Mouse (Mus musculus): ENCODE results near the gene Il18bp. TPM values are rescaled to one million over a fixed set of nuclear protein-coding genes. Genes with fewer than 3 reads are reported as not detected.
A peak's percentile ranks its signal among the peaks of the same experiment; 100 is the strongest.
"Not testable (repeated sequence)": the region's sequence is repeated elsewhere in the genome, so short reads cannot be mapped to it uniquely, and the experiment has no call there.

Il18bp gene
- polyA plus RNA-seq (2016; fragmentation: Nextera tagmentation; extraction: Ambion mirVana) = 3.9 and 5.4 TPM in 2 replicates

DNA sequence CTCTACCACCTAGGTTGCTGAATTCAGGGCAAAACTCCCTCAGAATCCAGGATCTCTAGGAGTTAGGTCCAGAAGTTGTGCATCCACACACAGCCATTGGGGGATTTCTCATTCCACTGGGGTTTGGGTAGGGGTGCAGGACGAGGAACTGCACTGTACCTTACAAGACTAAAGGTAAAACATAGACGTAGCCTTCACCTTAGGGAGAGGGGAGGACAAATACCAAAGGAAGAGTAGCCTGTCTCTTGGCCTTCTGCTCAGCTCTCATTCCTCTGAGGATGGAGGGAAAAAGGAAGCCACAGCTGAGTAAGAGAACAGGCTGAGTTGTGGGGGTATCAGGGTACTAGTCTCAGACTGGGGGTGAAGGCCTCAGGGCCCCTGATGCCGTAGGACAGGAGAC, at the start of gene Il18bp:
Il18bp (minus strand) TSS at position 101 of the 400 bp plus-strand sequence.
- H3K9ac ChIP-seq = no peak within 1 kb of the TSS
- H3K27ac ChIP-seq = peak within 1 kb of the TSS; percentile 1; the same call in 1 of the 2 replicates
- H3K4me3 ChIP-seq = no peak within 1 kb of the TSS
- H3K36me3 ChIP-seq = peaks cover 95% of the 10 kb centered on the region
- H3K4me2 ChIP-seq (replicated peaks) = no peak within 1 kb of the TSS
- no peaks in the 10 kb centered on the region for H3K27me3 ChIP-seq
- H3K4me1 ChIP-seq = no peaks in the 10 kb centered on the region
- 87% methylated on average over 3 of the region's 3 CpGs for WGBS
- no peaks in the 10 kb centered on the region for H3K9me3 ChIP-seq (replicated peaks)
- no peak for ATAC-seq (ENCODE audit: low FRiP score)

DNA sequence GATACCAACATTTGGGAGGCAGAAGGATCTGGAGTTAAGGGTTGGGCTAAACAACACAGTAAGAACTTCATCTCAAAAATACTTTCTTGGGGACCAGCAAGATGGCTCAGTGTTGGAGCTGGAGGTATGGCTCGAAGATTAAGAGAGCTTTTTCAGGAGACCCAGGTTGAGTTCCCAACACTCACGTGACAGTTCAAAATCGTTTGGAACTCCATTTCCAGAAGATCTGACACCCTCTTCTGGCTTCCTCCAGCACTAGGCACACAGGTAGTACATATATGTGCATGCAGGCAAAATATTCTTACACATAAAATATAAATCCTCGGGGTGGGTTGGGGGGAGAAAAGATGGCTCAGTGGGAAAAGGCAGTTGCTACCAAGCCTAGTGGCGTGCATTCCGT, 47.9 kb upstream of the Il18bp start:
- no peak for ATAC-seq (ENCODE audit: low FRiP score)
- H3K27ac ChIP-seq = no peak overlapping the region

GRCm38 (mm10) chr7:102065046-102065891, 46.8 kb upstream of the Il18bp start, which contains the start of the genes Rnf121, Xndc1 and Xntrpc:
Rnf121 (minus strand) TSS chr7:102065469.
Xndc1 (plus strand) TSS chr7:102065511.
Xntrpc (plus strand) TSS chr7:102065713.
- ATAC-seq (ENCODE audit: low FRiP score) = peak; percentile 99
- Histone ChIP-seq H3K4me2 (replicated peaks) (peak within 1 kb of the TSS; percentile 75), H3K27me3 (no peaks in the 10 kb centered on the region), H3K9ac (peak within 1 kb of the TSS; percentile 77), H3K9me3 (replicated peaks) (no peaks in the 10 kb centered on the region), H3K4me3 (peak within 1 kb of the TSS; percentile 76), H3K4me1 (peaks cover 28% of the 10 kb centered on the region), H3K36me3 (0 out of 2 replicates have a peak, but pooled peaks cover 3% of the 10 kb centered on the region), H3K27ac (peak within 1 kb of the TSS; percentile 79)
- under 1% methylated on average over 56 of the region's 56 CpGs for WGBS

More for the DNA sequence above, 47.9 kb upstream of the Il18bp start:
- Histone ChIP-seq H3K36me3 (peaks cover 6% of the 10 kb centered on the region), H3K27me3 (no peaks in the 10 kb centered on the region), H3K9me3 (replicated peaks) (no peaks in the 10 kb centered on the region), H3K4me3 (peak overlapping the region; percentile 76), H3K9ac (peak overlapping the region; percentile 77), H3K4me2 (replicated peaks) (peak overlapping the region; percentile 75), H3K4me1 (peaks cover 28% of the 10 kb centered on the region)
- 81% methylated on average over 6 of the region's 6 CpGs for WGBS

DNA sequence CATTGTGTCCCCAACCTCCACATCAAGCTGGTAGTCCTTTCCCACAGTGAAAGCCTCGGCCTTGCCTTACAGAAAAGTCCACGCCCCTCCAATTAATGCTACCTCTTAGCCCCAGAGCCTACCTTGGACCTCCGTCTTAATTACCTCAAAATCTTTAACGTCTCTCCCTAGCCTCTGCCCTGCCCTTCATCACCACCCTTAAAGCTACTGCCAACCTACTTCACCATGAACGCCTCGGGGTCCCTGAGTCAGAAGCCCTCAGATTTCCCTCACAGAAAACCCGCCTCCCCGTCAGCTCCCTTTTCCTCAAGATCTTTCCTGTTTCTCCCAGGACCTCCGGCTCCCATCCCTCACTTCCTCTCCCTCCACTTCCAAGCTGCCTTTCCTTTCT, 46.2 kb upstream of the Il18bp start:
- 0 out of 2 replicates have a peak, but pooled peaks cover 6% of the 10 kb centered on the region for H3K36me3 ChIP-seq
- WGBS = under 1% methylated on average over 9 of the region's 9 CpGs
- H3K27me3 ChIP-seq = no peaks in the 10 kb centered on the region
- ATAC-seq (ENCODE audit: low FRiP score) = peak; percentile 73
- peak overlapping the region; percentile 77 for H3K9ac ChIP-seq
- peak overlapping the region; percentile 75 for H3K4me2 ChIP-seq (replicated peaks)
- peak overlapping the region; percentile 76 for H3K4me3 ChIP-seq
- H3K9me3 ChIP-seq (replicated peaks) = no peaks in the 10 kb centered on the region
- peak overlapping the region; percentile 79 for H3K27ac ChIP-seq
- H3K4me1 ChIP-seq = peaks cover 28% of the 10 kb centered on the region

DNA sequence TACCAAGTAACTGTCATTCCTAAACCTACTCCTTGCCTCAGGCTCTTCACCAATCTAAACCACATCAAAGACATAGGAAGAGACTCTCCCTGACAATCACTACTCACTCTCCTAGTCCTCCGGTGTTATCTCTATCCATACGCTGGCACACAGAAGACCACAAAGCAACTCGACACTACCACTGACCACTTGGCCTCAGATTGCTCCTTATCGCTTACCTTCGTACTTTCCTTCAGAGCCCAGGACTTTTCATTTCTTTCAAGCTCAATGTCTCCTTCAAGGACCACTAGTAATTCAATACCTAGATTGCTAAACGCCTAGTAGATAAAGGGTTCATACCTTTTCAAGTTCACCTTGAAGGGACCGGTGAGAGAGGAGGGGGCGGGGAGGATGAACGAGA, 45.4 kb upstream of the Il18bp start:
- 92% methylated on average over 9 of the region's 9 CpGs for WGBS
- ATAC-seq (ENCODE audit: low FRiP score) = no peak

DNA sequence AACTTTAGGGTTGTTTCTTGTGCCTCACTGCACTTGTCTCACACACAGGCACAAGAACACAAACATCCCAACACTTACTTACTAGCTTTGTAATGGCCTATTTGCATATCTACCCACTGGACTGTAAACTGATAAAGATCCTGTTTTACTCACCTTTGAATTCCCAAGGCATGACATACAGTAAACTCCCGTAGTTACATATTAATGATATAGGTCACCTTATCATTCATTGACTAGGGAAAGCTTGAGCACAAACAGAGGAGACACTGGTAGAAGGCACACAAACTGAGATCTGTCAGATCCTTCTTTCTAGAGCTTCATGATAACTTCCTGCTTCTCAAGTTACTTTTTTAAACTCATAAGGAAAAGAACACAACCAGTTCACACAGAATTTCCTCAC, 43.7 kb upstream of the Il18bp start:
- no peak overlapping the region for H3K4me3 ChIP-seq
- H3K9me3 ChIP-seq (replicated peaks) = no peaks in the 10 kb centered on the region
- no peak overlapping the region for H3K27ac ChIP-seq
- WGBS = 96% methylated on average over 1 of the region's 1 CpGs
- H3K4me2 ChIP-seq (replicated peaks) = no peak overlapping the region
- no peaks in the 10 kb centered on the region for H3K27me3 ChIP-seq
- H3K4me1 ChIP-seq = peaks cover 28% of the 10 kb centered on the region
- peaks cover 17% of the 10 kb centered on the region; the same call in 1 of the 2 replicates for H3K36me3 ChIP-seq
- H3K9ac ChIP-seq = no peak overlapping the region
- ATAC-seq (ENCODE audit: low FRiP score) = no peak

More for the DNA sequence above, 45.4 kb upstream of the Il18bp start:
- H3K27ac ChIP-seq = no peak overlapping the region
- H3K4me2 ChIP-seq (replicated peaks) = peak overlapping the region; percentile 75
- no peaks in the 10 kb centered on the region for H3K27me3 ChIP-seq
- H3K36me3 ChIP-seq = 0 out of 2 replicates have a peak, but pooled peaks cover 11% of the 10 kb centered on the region
- no peaks in the 10 kb centered on the region for H3K9me3 ChIP-seq (replicated peaks)
- no peak overlapping the region for H3K9ac ChIP-seq
- peak overlapping the region; percentile 76 for H3K4me3 ChIP-seq
- peaks cover 28% of the 10 kb centered on the region for H3K4me1 ChIP-seq

GRCm38 (mm10) chr7:102061353-102061752, 42.9 kb upstream of the Il18bp start:
- WGBS = 95% methylated on average over 3 of the region's 3 CpGs
- Histone ChIP-seq H3K27ac (no peak overlapping the region), H3K4me3 (no peak overlapping the region), H3K4me1 (peaks cover 25% of the 10 kb centered on the region), H3K4me2 (replicated peaks) (no peak overlapping the region), H3K9me3 (replicated peaks) (no peaks in the 10 kb centered on the region), H3K9ac (no peak overlapping the region), H3K27me3 (no peaks in the 10 kb centered on the region), H3K36me3 (peaks cover 23% of the 10 kb centered on the region; the same call in 1 of the 2 replicates)
- ATAC-seq (ENCODE audit: low FRiP score) = no peak

DNA sequence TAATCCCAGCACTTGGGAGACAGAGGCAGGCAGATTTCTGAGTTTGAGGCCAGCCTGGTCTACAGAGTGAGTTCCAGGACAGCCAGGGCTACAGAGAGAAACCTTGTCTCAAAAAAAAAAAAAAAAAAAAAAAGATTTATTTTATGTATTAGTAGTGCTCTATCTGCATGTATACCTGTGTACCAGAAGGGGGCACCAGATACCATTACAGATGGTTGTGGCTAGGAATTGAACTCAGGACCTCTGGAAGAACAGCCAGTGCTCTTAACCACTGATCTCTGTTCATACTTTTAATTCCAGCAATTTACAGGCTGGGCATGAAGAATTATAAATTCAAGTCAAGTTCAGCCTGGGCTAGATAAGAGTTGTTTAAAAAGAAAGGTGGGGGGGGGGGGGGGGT, 30.0 kb upstream of the Il18bp start:
- not testable (repeated sequence) for H3K4me3 ChIP-seq; H3K9ac ChIP-seq; H3K4me1 ChIP-seq; H3K27ac ChIP-seq; H3K27me3 ChIP-seq; ATAC-seq (ENCODE audit: low FRiP score); H3K9me3 ChIP-seq (replicated peaks); H3K4me2 ChIP-seq (replicated peaks)
- H3K36me3 ChIP-seq = peaks cover 15% of the 10 kb centered on the region; the same call in 1 of the 2 replicates

DNA sequence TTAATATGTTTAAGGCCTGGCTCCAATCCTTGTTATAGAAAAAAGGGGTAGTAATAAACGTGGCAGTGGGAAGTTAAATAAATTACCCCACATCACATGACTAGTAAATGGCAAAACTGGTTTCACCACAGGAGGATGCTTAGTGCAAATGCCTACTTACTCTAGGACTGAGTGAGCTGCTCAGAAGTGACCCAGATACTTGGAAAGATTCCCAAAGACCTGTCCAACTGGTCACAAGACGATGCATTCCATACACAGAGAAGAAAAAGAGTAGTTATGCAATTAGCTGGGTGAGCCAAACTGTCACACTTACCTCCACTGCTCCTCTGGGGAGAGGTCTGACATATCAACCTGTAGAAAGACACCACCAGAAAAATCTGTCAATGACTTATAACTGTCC, 23.8 kb upstream of the Il18bp start:
- H3K4me1 ChIP-seq = no peaks in the 10 kb centered on the region
- 84% methylated on average over 2 of the region's 2 CpGs for WGBS
- no peaks in the 10 kb centered on the region for H3K27me3 ChIP-seq
- no peak overlapping the region for H3K9ac ChIP-seq
- peaks cover 36% of the 10 kb centered on the region for H3K36me3 ChIP-seq
- no peak overlapping the region for H3K4me2 ChIP-seq (replicated peaks)
- no peak overlapping the region for H3K27ac ChIP-seq
- no peak for ATAC-seq (ENCODE audit: low FRiP score)
- H3K4me3 ChIP-seq = no peak overlapping the region
- no peaks in the 10 kb centered on the region for H3K9me3 ChIP-seq (replicated peaks)

- Histone ChIP-seq H3K27ac (no peak overlapping the region), H3K27me3 (no peaks in the 10 kb centered on the region), H3K4me3 (no peak overlapping the region), H3K36me3 (peaks cover 78% of the 10 kb centered on the region), H3K4me2 (replicated peaks) (no peak overlapping the region), H3K9me3 (replicated peaks) (no peaks in the 10 kb centered on the region), H3K4me1 (no peaks in the 10 kb centered on the region), H3K9ac (no peak overlapping the region)
- no peak for ATAC-seq (ENCODE audit: low FRiP score)
- WGBS = 96% methylated on average over 3 of the region's 3 CpGs
Observed at GRCm38 (mm10) chr7:102037318-102037717, 18.8 kb upstream of the Il18bp start.

DNA sequence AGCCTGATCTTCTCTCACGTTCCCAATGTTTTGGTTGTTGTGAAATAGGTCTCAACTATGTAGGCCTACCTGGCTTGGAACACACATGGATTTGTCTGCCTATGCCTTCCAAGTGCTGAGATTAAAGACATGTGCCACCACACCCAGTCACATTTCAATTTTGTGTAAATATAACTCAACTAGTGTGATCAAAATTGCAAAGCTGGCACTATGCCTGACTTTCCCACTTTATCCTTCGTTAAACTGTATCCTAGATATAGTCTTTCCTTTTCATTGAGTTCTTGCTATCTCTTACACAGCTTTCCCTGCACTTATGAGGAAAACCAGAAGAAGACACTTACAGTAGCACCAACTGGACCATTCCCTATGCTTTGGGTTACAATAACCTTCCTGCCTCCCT, 17.0 kb upstream of the Il18bp start:
- no peaks in the 10 kb centered on the region for H3K27me3 ChIP-seq
- no peak overlapping the region for H3K9ac ChIP-seq
- no peak overlapping the region for H3K27ac ChIP-seq
- H3K9me3 ChIP-seq (replicated peaks) = no peaks in the 10 kb centered on the region
- ATAC-seq (ENCODE audit: low FRiP score) = no peak
- no peak overlapping the region for H3K4me2 ChIP-seq (replicated peaks)
- WGBS = 99% methylated on average over 2 of the region's 2 CpGs
- H3K36me3 ChIP-seq = peaks cover 90% of the 10 kb centered on the region
- H3K4me3 ChIP-seq = no peak overlapping the region
- H3K4me1 ChIP-seq = no peaks in the 10 kb centered on the region

DNA sequence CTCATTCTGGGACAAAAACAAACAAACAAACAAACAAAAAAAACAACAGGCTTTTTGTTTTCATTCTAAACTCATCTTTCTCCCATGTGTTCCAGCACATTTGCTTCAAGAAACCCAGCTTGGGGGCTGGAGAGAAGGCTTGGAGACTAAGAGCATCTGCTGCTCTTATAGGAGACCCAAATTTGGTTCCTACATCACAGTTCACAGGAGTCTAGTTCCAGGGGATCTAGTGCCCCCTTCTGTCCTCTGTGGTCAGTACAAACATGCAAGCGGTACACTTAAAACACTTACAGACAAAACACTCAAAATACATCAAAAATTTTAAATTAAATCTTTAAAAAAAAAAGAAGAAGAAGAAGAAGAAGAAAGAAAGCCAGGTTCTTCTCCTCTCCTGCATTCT, 16.4 kb upstream of the Il18bp start:
- H3K36me3 ChIP-seq = peaks cover 93% of the 10 kb centered on the region
- H3K4me2 ChIP-seq (replicated peaks) = no peak overlapping the region
- ATAC-seq (ENCODE audit: low FRiP score) = no peak
- no peak overlapping the region for H3K27ac ChIP-seq
- no peaks in the 10 kb centered on the region for H3K27me3 ChIP-seq
- H3K9me3 ChIP-seq (replicated peaks) = no peaks in the 10 kb centered on the region
- WGBS = 93% methylated on average over 1 of the region's 1 CpGs
- no peak overlapping the region for H3K4me3 ChIP-seq
- no peak overlapping the region for H3K9ac ChIP-seq
- H3K4me1 ChIP-seq = no peaks in the 10 kb centered on the region
